Mouse (Mus musculus) embryonic facial prominence, embryonic 15.5 days (tissue): ENCODE measurements at regions not wholly inside any gene's neighbourhood (a gene's known extent, or its start where the extent isn't known, plus 50 kb on each side); places are given as distances from the start of the nearest gene placed in this dataset.

Source experiments
- ATAC-seq: fragments of 200-750 bp; cut with Nextera tagmentation; 2 replicates; pipeline ENCODE4 v1.8.0; 2017; ENCODE audit warnings: low read depth, moderate TSS enrichment; ENCODE audit not compliant: insufficient number of reproducible peaks, low FRiP score, low TSS enrichment
- H3K27ac ChIP-seq: fragments of 300-500 bp; sonication (generic); replicated peaks from 2 replicates; pipeline ENCODE4 v1.5.1; 2015; ENCODE audit warnings: mild to moderate bottlenecking, inconsistent platforms
- H3K27me3 ChIP-seq: fragments of 300-500 bp; sonication (generic); 2 replicates; pipeline ENCODE4 v1.6.1; 2015; ENCODE audit warnings: inconsistent platforms
- H3K36me3 ChIP-seq: fragments of 300-500 bp; sonication (generic); 2 replicates; pipeline ENCODE4 v1.6.1; 2015; ENCODE audit warnings: mild to moderate bottlenecking, inconsistent platforms
- H3K4me1 ChIP-seq: fragments of 300-500 bp; sonication (generic); 2 replicates; pipeline ENCODE4 v1.6.1; 2015; ENCODE audit warnings: inconsistent platforms
- H3K4me2 ChIP-seq: fragments of 300-500 bp; sonication (generic); replicated peaks from 2 replicates; pipeline ENCODE4 v1.6.1; 2015; ENCODE audit warnings: mild to moderate bottlenecking, inconsistent platforms
- H3K4me3 ChIP-seq: fragments of 300-500 bp; sonication (generic); replicated peaks from 2 replicates; pipeline ENCODE4 v1.5.1; 2015; ENCODE audit warnings: mild to moderate bottlenecking, inconsistent platforms
- H3K9ac ChIP-seq: fragments of 300-500 bp; sonication (generic); 2 replicates; pipeline ENCODE4 v1.6.1; 2015; ENCODE audit warnings: inconsistent platforms
- H3K9me3 ChIP-seq: fragments of 300-500 bp; sonication (generic); replicated peaks from 2 replicates; pipeline ENCODE4 v1.6.1; 2016; ENCODE audit warnings: inconsistent platforms
- WGBS: fragments of 180-500 bp; shearing (Covaris S2); methylation state at CpG from one replicate; pipeline ENCODE4 v1.1.7; 2015; 5-methylcytosine and 5-hydroxymethylcytosine counted together

- ATAC-seq = no peak
- Histone ChIP-seq H3K27ac (no peak overlapping the region), H3K4me1 (no peaks in the 10 kb centered on the region)
Observed at GRCm38 (mm10) chr2:174532671-174533363, 59.9 kb upstream of the Prelid3b start.

GRCm38 (mm10) chr2:174540717-174541116 is 67.8 kb upstream of the Prelid3b start:
- no peaks in the 10 kb centered on the region for H3K27me3 ChIP-seq
- no peak overlapping the region for H3K4me3 ChIP-seq
- no peaks in the 10 kb centered on the region for H3K36me3 ChIP-seq
- no peak overlapping the region for H3K27ac ChIP-seq
- 47% methylated on average over 5 of the region's 5 CpGs for WGBS
- no peak overlapping the region for H3K9ac ChIP-seq
- ATAC-seq = 0 out of 2 replicates have a peak, but pooled peaks have one; percentile 11
- H3K4me1 ChIP-seq = no peaks in the 10 kb centered on the region
- H3K9me3 ChIP-seq = no peaks in the 10 kb centered on the region
- H3K4me2 ChIP-seq = no peak overlapping the region

More at GRCm38 (mm10) chr2:174532671-174533363, 59.9 kb upstream of the Prelid3b start:
- Histone ChIP-seq H3K9me3 (no peaks in the 10 kb centered on the region), H3K27me3 (no peaks in the 10 kb centered on the region), H3K36me3 (no peaks in the 10 kb centered on the region), H3K9ac (no peak overlapping the region), H3K4me3 (no peak overlapping the region), H3K4me2 (no peak overlapping the region)
- WGBS = 47% methylated on average over 12 of the region's 12 CpGs

GRCm38 (mm10) chr2:174547207-174547606 is 74.3 kb upstream of the Prelid3b start:
- Histone ChIP-seq H3K4me1 (no peaks in the 10 kb centered on the region), H3K27me3 (no peaks in the 10 kb centered on the region), H3K9ac (no peak overlapping the region), H3K4me3 (no peak overlapping the region), H3K36me3 (no peaks in the 10 kb centered on the region), H3K4me2 (no peak overlapping the region), H3K9me3 (no peaks in the 10 kb centered on the region), H3K27ac (no peak overlapping the region)
- WGBS = 79% methylated on average over 3 of the region's 3 CpGs
- ATAC-seq = no peak

GRCm38 (mm10) chr2:174547701-174548100 is 74.8 kb upstream of the Prelid3b start:
- 82% methylated on average over 6 of the region's 6 CpGs for WGBS
- Histone ChIP-seq H3K27ac (no peak overlapping the region), H3K4me3 (no peak overlapping the region), H3K36me3 (no peaks in the 10 kb centered on the region), H3K4me2 (no peak overlapping the region), H3K9me3 (no peaks in the 10 kb centered on the region), H3K9ac (no peak overlapping the region), H3K4me1 (no peaks in the 10 kb centered on the region), H3K27me3 (no peaks in the 10 kb centered on the region)
- no peak for ATAC-seq

GRCm38 (mm10) chr2:174548776-174549175 is 75.9 kb upstream of the Prelid3b start:
- no peak overlapping the region for H3K27ac ChIP-seq
- H3K4me3 ChIP-seq = no peak overlapping the region
- H3K4me2 ChIP-seq = no peak overlapping the region
- 64% methylated on average over 4 of the region's 4 CpGs for WGBS
- no peaks in the 10 kb centered on the region for H3K27me3 ChIP-seq
- H3K4me1 ChIP-seq = no peaks in the 10 kb centered on the region
- H3K9me3 ChIP-seq = no peaks in the 10 kb centered on the region
- ATAC-seq = no peak
- H3K9ac ChIP-seq = no peak overlapping the region
- no peaks in the 10 kb centered on the region for H3K36me3 ChIP-seq

- H3K27ac ChIP-seq = no peak overlapping the region
- WGBS = 84% methylated on average over 11 of the region's 11 CpGs
- no peak overlapping the region for H3K4me2 ChIP-seq
- no peak for ATAC-seq
- H3K4me1 ChIP-seq = no peaks in the 10 kb centered on the region
- H3K4me3 ChIP-seq = no peak overlapping the region
- no peaks in the 10 kb centered on the region for H3K9me3 ChIP-seq
- no peak overlapping the region for H3K9ac ChIP-seq
- no peaks in the 10 kb centered on the region for H3K36me3 ChIP-seq
- H3K27me3 ChIP-seq = no peaks in the 10 kb centered on the region
Observed at GRCm38 (mm10) chr2:174555778-174556177, 82.9 kb upstream of the Prelid3b start.

GRCm38 (mm10) chr2:174561828-174562429 is 81.4 kb upstream of the Zfp831 start:
- no peak overlapping the region for H3K4me3 ChIP-seq
- no peak for ATAC-seq
- H3K36me3 ChIP-seq = no peaks in the 10 kb centered on the region
- WGBS = 24% methylated on average over 7 of the region's 7 CpGs
- H3K27me3 ChIP-seq = no peaks in the 10 kb centered on the region
- H3K9me3 ChIP-seq = no peaks in the 10 kb centered on the region
- H3K9ac ChIP-seq = no peak overlapping the region
- no peak overlapping the region for H3K27ac ChIP-seq
- H3K4me1 ChIP-seq = no peaks in the 10 kb centered on the region
- no peak overlapping the region for H3K4me2 ChIP-seq

GRCm38 (mm10) chr2:174563917-174564316 is 79.4 kb upstream of the Zfp831 start:
- no peak for ATAC-seq
- Histone ChIP-seq H3K27ac (no peak overlapping the region), H3K36me3 (no peaks in the 10 kb centered on the region), H3K4me3 (no peak overlapping the region), H3K9me3 (no peaks in the 10 kb centered on the region), H3K4me1 (no peaks in the 10 kb centered on the region), H3K27me3 (no peaks in the 10 kb centered on the region), H3K4me2 (no peak overlapping the region), H3K9ac (no peak overlapping the region)
- 80% methylated on average over 3 of the region's 3 CpGs for WGBS

GRCm38 (mm10) chr2:174564817-174565216 is 78.5 kb upstream of the Zfp831 start:
- H3K9me3 ChIP-seq = no peaks in the 10 kb centered on the region
- H3K27ac ChIP-seq = no peak overlapping the region
- no peaks in the 10 kb centered on the region for H3K4me1 ChIP-seq
- H3K9ac ChIP-seq = no peak overlapping the region
- no peak overlapping the region for H3K4me2 ChIP-seq
- H3K27me3 ChIP-seq = no peaks in the 10 kb centered on the region
- H3K36me3 ChIP-seq = no peaks in the 10 kb centered on the region
- H3K4me3 ChIP-seq = no peak overlapping the region
- 42% methylated on average over 5 of the region's 5 CpGs for WGBS
- no peak for ATAC-seq

- ATAC-seq = no peak
- no peak overlapping the region for H3K27ac ChIP-seq
Observed at GRCm38 (mm10) chr2:174565891-174566290, 77.4 kb upstream of the Zfp831 start.

GRCm38 (mm10) chr2:174566752-174567151 is 76.6 kb upstream of the Zfp831 start:
- no peak overlapping the region for H3K4me2 ChIP-seq
- no peak overlapping the region for H3K27ac ChIP-seq
- H3K9me3 ChIP-seq = no peaks in the 10 kb centered on the region
- no peaks in the 10 kb centered on the region for H3K27me3 ChIP-seq
- no peaks in the 10 kb centered on the region for H3K36me3 ChIP-seq
- ATAC-seq = no peak
- 75% methylated on average over 4 of the region's 4 CpGs for WGBS
- H3K4me1 ChIP-seq = no peaks in the 10 kb centered on the region
- H3K4me3 ChIP-seq = no peak overlapping the region
- no peak overlapping the region for H3K9ac ChIP-seq

More at GRCm38 (mm10) chr2:174565891-174566290, 77.4 kb upstream of the Zfp831 start:
- Histone ChIP-seq H3K4me2 (no peak overlapping the region), H3K4me3 (no peak overlapping the region), H3K36me3 (no peaks in the 10 kb centered on the region), H3K9me3 (no peaks in the 10 kb centered on the region), H3K4me1 (no peaks in the 10 kb centered on the region), H3K27me3 (no peaks in the 10 kb centered on the region), H3K9ac (no peak overlapping the region)
- 62% methylated on average over 7 of the region's 7 CpGs for WGBS
